Mouse (Mus musculus): ENCODE measurements around the gene Prmt3.

Gene Prmt3

DNA sequence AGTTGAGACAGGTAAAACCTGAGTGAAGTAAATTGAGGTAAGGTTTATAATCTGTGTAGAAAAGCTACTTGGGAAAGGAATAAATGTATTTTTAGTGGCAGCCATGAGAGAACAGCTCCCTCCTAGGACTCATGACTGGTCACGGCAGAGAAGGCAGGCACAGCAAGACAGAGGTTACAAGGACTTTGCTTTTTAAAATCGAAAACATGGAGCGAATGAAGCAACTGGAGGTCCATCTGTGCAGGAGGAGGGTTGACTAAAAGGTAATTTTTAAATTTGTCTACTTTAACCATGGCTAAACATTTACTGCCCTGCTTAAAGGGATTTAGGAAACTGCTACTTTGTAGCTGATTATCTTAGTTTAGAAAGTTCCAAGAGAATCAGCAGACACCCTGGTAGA, 81.7 kb downstream of the Prmt3 start:
- DNase-seq, result no peak

GRCm38 (mm10) chr7:49861196-49861595, 83.0 kb downstream of the Prmt3 start:
- no peak for DNase-seq

DNA sequence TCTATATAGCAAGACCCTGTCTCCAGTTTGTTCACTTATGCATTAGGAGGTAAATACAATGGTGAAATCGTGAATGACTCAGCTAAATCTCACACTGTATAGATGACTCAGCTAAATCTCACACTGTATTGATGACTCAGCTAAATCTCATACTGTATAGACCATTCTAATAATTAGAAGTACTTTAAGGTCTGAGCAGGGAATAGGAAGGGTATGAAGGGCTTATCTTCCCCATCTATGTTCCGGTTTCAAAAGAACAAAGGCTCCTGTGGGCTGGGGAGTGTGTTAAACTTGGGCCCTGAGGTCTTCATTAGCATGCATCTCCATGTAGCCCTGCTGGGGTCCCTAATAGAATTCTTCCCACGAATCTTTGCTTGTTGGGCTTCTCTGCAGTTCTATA, 85.6 kb downstream of the Prmt3 start:
- no peak for DNase-seq

DNA sequence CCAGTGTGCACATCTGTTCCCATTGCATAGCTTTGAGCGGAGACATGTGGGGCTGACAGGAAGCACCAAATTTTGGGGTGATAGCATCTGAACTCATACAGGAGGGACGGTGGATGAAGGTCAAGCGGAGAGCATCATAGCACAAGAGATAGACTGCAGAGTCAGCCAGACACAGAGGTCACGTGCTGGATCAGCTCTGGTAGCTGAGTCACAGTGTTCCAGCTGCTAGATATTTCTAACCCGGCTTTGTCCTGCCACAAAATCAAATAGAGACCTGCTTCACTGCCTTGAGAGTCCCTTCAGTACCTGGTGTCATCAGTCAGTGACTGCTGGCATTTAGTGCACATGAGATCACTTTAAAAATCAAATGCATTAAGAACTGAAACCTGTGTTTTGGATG, 91.5 kb downstream of the Prmt3 start:
- DNase-seq, result no peak

GRCm38 (mm10) chr7:49870276-49870675, 92.1 kb downstream of the Prmt3 start:
- DNase-seq, result no peak

GRCm38 (mm10) chr7:49877307-49877706, 99.2 kb downstream of the Prmt3 start:
- no peak for DNase-seq

DNA sequence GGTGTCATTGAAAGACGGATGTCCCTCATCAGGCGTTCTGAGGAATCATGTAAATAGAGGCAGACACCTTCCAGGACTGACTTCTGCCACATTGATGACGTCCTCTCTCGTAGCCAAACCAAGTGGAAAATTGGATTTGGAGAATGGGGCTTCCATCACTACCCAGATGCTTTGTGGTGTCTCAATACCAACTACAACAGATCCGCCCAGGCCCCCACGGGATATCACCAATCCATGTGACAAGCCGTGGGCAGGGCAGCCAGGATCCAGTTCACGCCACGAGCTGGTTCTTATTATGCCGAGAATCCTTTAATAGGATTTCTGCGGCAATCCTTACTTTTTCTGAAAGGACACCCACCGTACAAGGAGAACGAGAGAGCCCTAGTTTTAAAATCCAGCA, 100.9 kb downstream of the Prmt3 start:
- DNase-seq, result no peak

DNA sequence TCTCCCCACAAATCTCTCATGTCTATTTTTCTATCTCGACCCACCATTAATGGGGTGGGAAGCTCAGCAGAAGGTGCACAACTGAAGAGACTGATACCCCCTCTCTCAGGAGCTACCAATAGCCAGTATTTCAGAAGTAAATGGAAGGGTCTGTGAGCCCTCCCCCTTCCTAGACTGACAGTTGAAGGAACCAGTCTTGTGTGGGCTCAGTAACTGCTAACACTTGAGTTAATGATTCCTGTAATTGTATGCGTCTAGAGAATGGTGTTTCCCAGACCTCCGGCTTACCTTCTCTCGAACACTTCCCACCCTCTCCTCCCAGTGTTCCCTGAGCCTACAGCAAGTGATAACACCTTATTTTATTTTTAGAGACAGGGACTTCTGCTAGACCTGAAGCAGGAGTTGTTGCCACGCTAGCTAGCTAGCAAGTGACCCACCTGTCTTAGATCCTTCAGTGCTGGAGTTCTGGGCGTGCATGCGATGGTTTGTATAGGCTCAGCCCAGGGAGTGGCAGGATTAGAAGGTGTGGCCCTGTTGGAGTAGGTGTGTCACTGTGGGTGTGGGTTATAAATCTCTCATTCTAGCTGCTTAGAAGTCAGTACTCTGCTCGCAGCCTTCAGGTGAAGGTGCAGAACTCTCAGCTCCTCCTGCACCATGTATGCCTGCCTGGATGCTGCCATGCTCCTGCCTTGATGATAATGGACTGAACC, 102.0 kb downstream of the Prmt3 start:
- no peak for DNase-seq

DNA sequence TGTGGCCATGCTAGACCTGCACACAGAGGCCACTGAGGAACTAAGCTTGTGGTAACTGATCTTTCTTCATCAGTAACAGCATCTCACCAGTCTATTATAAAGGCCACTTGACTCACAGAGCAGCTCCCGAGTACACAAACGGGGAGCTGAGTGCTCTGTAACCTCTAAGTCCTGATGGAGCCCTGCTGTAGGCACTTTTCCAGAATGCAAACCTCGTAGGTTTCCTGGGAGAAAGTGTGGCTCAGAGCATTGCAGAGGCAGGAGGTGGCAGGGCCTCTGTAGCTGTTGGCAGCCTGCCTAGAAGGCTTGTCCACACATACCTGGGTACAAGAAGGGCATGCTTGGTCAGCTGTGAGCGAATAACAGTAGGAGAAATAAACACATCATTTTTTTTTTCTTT, 104.1 kb downstream of the Prmt3 start:
- peak; percentile 66 to 79 for DNase-seq

DNA sequence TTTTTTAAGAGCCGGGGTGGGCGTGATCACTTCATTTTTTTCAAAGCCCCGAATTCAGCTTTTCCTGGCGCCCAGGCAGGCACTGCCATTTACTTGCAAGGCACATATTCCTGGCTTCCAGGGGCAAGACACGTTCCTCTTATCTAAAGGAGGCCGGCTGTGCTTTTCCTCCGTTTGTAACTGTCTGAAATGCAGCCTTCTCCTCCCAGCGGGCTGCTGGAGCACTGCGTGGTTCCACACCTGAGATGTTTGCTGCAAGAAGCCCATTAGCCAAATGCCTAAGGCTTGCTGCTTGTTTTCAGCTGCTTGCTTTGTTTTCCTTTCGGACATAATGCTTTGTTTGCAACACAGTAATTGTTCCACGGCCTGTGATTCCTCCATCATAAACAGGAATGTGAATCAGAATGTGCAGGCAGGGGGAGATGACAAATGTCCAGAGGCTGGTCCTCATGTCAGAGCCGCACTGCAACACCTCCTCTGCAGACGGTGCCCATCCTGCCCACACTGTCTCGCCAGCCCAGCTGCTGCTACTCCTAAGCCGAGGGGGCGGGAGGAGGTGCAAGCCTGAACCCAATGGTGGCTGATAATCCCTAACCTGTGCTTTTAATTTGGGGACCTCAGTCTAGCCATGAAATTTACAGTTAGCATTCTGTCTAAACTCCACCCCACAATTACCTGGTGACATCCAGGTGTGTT, 104.7 kb downstream of the Prmt3 start:
- no peak for DNase-seq

DNA sequence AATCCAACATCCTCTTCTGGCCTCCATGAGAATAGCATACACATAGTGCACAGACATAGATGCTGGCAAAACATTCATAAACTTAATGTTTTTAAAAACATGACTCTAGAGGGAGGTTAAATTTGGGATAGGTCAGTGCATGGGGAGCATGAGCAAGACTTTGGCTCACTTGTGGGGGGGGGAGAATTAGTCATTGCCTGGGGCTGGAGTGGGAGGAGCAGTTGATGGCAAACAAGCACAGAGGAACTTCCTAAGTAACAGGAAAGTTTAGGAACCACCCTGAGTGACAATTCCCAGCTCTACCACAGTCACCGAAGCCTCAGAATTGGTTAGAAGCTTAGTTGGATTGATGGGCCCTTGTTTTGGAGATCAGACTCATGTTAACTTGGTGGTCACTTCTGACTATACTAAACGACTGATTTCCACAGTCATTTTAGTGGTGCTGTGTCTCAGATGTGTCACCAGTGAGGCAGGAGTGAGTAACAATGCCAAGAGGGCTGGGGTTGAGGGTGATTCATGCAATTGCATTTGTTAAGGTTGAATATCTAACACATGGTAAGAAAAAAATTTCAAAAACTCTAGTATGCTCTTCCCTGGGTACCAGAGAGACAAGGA, 109.7 kb downstream of the Prmt3 start:
- DNase-seq, result no peak

GRCm38 (mm10) chr7:49894786-49895185, 116.6 kb downstream of the Prmt3 start:
- DNase-seq, result no peak

DNA sequence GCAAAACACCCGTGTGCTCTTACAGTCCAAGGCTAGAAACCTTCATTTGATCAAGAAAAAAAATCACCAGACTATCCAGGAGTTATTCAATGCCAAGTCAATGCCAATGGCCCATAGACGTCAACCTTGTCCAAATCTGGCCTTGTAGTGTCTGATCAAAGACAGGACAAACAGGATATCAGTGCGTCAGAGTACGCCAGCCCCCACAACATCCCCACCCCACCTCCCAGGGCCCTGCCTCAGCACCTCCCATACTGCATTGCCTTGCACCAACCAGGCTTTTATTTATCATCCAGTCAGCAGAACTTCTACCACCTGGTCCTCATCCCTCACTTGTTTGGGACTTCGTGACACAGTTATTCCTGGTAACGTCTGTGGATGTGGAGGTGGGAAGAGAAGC, 117.2 kb downstream of the Prmt3 start:
- no peak for DNase-seq

DNA sequence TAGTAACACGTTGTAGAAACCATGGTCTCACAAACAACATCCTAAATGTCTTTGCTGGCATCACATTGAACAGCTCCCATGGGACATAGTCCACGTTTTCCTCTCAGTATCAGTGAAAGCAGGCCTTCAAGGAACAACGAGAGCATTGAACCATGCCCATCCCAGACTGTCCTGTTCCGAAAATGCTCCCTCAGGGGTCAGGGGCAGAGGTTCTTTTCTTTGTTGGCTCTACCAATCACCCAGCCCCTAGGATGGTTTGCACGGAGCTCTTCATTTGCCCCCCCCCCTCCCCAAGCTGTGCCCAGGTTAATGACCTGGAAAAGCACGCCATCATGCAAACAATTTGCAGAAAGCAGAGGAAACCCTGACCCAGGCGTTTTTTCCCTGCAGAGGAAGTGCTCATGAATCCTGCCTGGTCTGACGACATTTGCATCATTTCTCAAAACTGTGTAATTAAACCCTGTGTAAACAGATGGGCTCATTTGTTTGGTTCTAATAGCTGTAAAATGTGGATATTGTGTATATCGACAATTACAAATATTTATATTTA, 123.9 kb downstream of the Prmt3 start:
- DNase-seq, result no peak

- DNase-seq, result no peak
Measured at GRCm38 (mm10) chr7:49907191-49908171, 129.3 kb downstream of the Prmt3 start.
